Mouse (Mus musculus) limb, embryonic 10.5 days (tissue): ENCODE results near the gene Clhc1. TPM values are rescaled to one million over a fixed set of nuclear protein-coding genes. Genes with fewer than 3 reads are reported as not detected.

Experiments
- DNase-seq: peaks from one replicate; pipeline ENCODE4 v3.0.0-alpha.2; 2017; ENCODE audit warnings: low spot score
- H3K27ac ChIP-seq: fragments of 300-500 bp; sonication (generic); 2 replicates; pipeline ENCODE4 v1.5.1; 2016; ENCODE audit warnings: mild to moderate bottlenecking
- H3K27me3 ChIP-seq: fragments of 300-500 bp; sonication (generic); 2 replicates; pipeline ENCODE4 v1.6.1; 2016; ENCODE audit warnings: low read depth, mild to moderate bottlenecking; ENCODE audit not compliant: poor library complexity, severe bottlenecking
- H3K36me3 ChIP-seq: fragments of 300-500 bp; sonication (generic); 2 replicates; pipeline ENCODE4 v1.6.1; 2016; ENCODE audit warnings: mild to moderate bottlenecking, moderate library complexity
- H3K4me1 ChIP-seq: fragments of 300-500 bp; sonication (generic); 2 replicates; pipeline ENCODE4 v1.6.1; 2016
- H3K4me3 ChIP-seq: fragments of 300-500 bp; sonication (generic); 2 replicates; pipeline ENCODE4 v1.5.1; 2016; ENCODE audit warnings: mild to moderate bottlenecking, moderate library complexity
- H3K9me3 ChIP-seq: fragments of 300-500 bp; sonication (generic); replicated peaks from 2 replicates; pipeline ENCODE4 v1.6.1; 2016; ENCODE audit warnings: mild to moderate bottlenecking
- WGBS: fragments of 180-500 bp; shearing (Covaris S2); methylation state at CpG from one replicate; pipeline ENCODE4 v1.1.7; 2016; 5-methylcytosine and 5-hydroxymethylcytosine counted together
- polyA plus RNA-seq: library from polyadenylated mRNA; unstranded; fragments of >200 nt; fragmentation: Nextera tagmentation; extraction: Ambion mirVana; gene quantifications from 2 replicates; pipeline ENCODE4 v1.2.1, GENCODE M21; 2016

Gene Clhc1
- polyA plus RNA-seq, 1 experiment from 2014 or later = 0.18 TPM

- Histone ChIP-seq H3K27ac (no peak overlapping the region), H3K36me3 (no peaks in the 10 kb centered on the region), H3K4me3 (no peak overlapping the region), H3K27me3 (no peaks in the 10 kb centered on the region), H3K9me3 (no peaks in the 10 kb centered on the region), H3K4me1 (no peaks in the 10 kb centered on the region)
- no peak for DNase-seq
Measured at GRCm38 (mm10) chr11:29597159-29597558, 49.4 kb downstream of the Clhc1 start.

- no peak for DNase-seq
- Histone ChIP-seq H3K9me3 (no peaks in the 10 kb centered on the region), H3K27me3 (no peaks in the 10 kb centered on the region), H3K27ac (no peak overlapping the region), H3K4me1 (no peaks in the 10 kb centered on the region), H3K36me3 (no peaks in the 10 kb centered on the region), H3K4me3 (no peak overlapping the region)
Measured at GRCm38 (mm10) chr11:29599000-29599399, 51.2 kb downstream of the Clhc1 start.

- Histone ChIP-seq H3K27me3 (no peaks in the 10 kb centered on the region), H3K4me1 (no peaks in the 10 kb centered on the region), H3K9me3 (no peaks in the 10 kb centered on the region), H3K4me3 (no peak overlapping the region), H3K27ac (no peak overlapping the region), H3K36me3 (no peaks in the 10 kb centered on the region)
- DNase-seq = no peak
- 42% methylated on average over 2 of the region's 2 CpGs for WGBS
Measured at GRCm38 (mm10) chr11:29603581-29603980, 55.8 kb downstream of the Clhc1 start.

- no peak overlapping the region for H3K27ac ChIP-seq
- no peak for DNase-seq
- no peaks in the 10 kb centered on the region for H3K4me1 ChIP-seq
- WGBS = 83% methylated on average over 2 of the region's 2 CpGs
- H3K36me3 ChIP-seq = no peaks in the 10 kb centered on the region
- H3K4me3 ChIP-seq = no peak overlapping the region
- H3K27me3 ChIP-seq = no peaks in the 10 kb centered on the region
- no peaks in the 10 kb centered on the region for H3K9me3 ChIP-seq
Measured at GRCm38 (mm10) chr11:29607465-29607990, 59.8 kb downstream of the Clhc1 start.

GRCm38 (mm10) chr11:29609756-29610468 is 62.2 kb downstream of the Clhc1 start:
- Histone ChIP-seq H3K4me1 (no peaks in the 10 kb centered on the region), H3K27ac (no peak overlapping the region), H3K4me3 (no peak overlapping the region), H3K36me3 (no peaks in the 10 kb centered on the region), H3K27me3 (no peaks in the 10 kb centered on the region), H3K9me3 (no peaks in the 10 kb centered on the region)
- DNase-seq = no peak
- 85% methylated on average over 5 of the region's 5 CpGs for WGBS

GRCm38 (mm10) chr11:29612007-29612406 is 64.3 kb downstream of the Clhc1 start:
- Histone ChIP-seq H3K27me3 (no peaks in the 10 kb centered on the region), H3K27ac (no peak overlapping the region), H3K4me3 (no peak overlapping the region), H3K9me3 (no peaks in the 10 kb centered on the region), H3K36me3 (no peaks in the 10 kb centered on the region), H3K4me1 (no peaks in the 10 kb centered on the region)
- DNase-seq = no peak

- H3K4me1 ChIP-seq = no peaks in the 10 kb centered on the region
- no peaks in the 10 kb centered on the region for H3K27me3 ChIP-seq
- no peak for DNase-seq
- WGBS = 92% methylated on average over 4 of the region's 4 CpGs
- no peak overlapping the region for H3K4me3 ChIP-seq
- no peaks in the 10 kb centered on the region for H3K36me3 ChIP-seq
- no peaks in the 10 kb centered on the region for H3K9me3 ChIP-seq
- no peak overlapping the region for H3K27ac ChIP-seq
Measured at GRCm38 (mm10) chr11:29613185-29613735, 65.5 kb downstream of the Clhc1 start.

- no peak for DNase-seq
- Histone ChIP-seq H3K27ac (no peak overlapping the region), H3K4me1 (no peaks in the 10 kb centered on the region), H3K27me3 (no peaks in the 10 kb centered on the region), H3K4me3 (no peak overlapping the region), H3K9me3 (no peaks in the 10 kb centered on the region), H3K36me3 (no peaks in the 10 kb centered on the region)
- 87% methylated on average over 6 of the region's 6 CpGs for WGBS
Measured at GRCm38 (mm10) chr11:29614217-29614924, 66.6 kb downstream of the Clhc1 start.

- no peaks in the 10 kb centered on the region for H3K4me1 ChIP-seq
- no peaks in the 10 kb centered on the region for H3K36me3 ChIP-seq
- WGBS = 91% methylated on average over 5 of the region's 5 CpGs
- no peaks in the 10 kb centered on the region for H3K27me3 ChIP-seq
- no peak overlapping the region for H3K4me3 ChIP-seq
- DNase-seq = no peak
- no peaks in the 10 kb centered on the region for H3K9me3 ChIP-seq
- H3K27ac ChIP-seq = no peak overlapping the region
Measured at GRCm38 (mm10) chr11:29622030-29622790, 74.5 kb downstream of the Clhc1 start.

- WGBS = 92% methylated on average over 3 of the region's 3 CpGs
- no peak for DNase-seq
- Histone ChIP-seq H3K27me3 (no peaks in the 10 kb centered on the region), H3K36me3 (no peaks in the 10 kb centered on the region), H3K4me3 (no peak overlapping the region), H3K4me1 (no peaks in the 10 kb centered on the region), H3K9me3 (no peaks in the 10 kb centered on the region), H3K27ac (no peak overlapping the region)
Measured at GRCm38 (mm10) chr11:29623327-29623726, 75.6 kb downstream of the Clhc1 start.

- Histone ChIP-seq H3K9me3 (no peaks in the 10 kb centered on the region), H3K4me3 (no peak overlapping the region), H3K4me1 (no peaks in the 10 kb centered on the region), H3K27ac (no peak overlapping the region), H3K36me3 (no peaks in the 10 kb centered on the region), H3K27me3 (no peaks in the 10 kb centered on the region)
- WGBS = 87% methylated on average over 5 of the region's 5 CpGs
- no peak for DNase-seq
Measured at GRCm38 (mm10) chr11:29626541-29626940, 78.8 kb downstream of the Clhc1 start.

GRCm38 (mm10) chr11:29627706-29628105 is 80.0 kb downstream of the Clhc1 start:
- WGBS = 97% methylated on average over 3 of the region's 3 CpGs
- no peak overlapping the region for H3K4me3 ChIP-seq
- no peak overlapping the region for H3K27ac ChIP-seq
- no peaks in the 10 kb centered on the region for H3K4me1 ChIP-seq
- H3K27me3 ChIP-seq = no peaks in the 10 kb centered on the region
- H3K36me3 ChIP-seq = no peaks in the 10 kb centered on the region
- no peak for DNase-seq
- no peaks in the 10 kb centered on the region for H3K9me3 ChIP-seq
